Mouse (Mus musculus) limb, embryonic 10.5 days (tissue): ENCODE measurements at regions not wholly inside any gene's neighbourhood (a gene's known extent, or its start where the extent isn't known, plus 50 kb on each side); places are given as distances from the start of the nearest gene placed in this dataset.
"Not testable (repeated sequence)": the region's sequence is repeated elsewhere in the genome, so short reads cannot be mapped to it uniquely, and the experiment has no call there.

Experiments used
- DNase-seq: peaks from one replicate; pipeline ENCODE4 v3.0.0-alpha.2; 2017; ENCODE audit warnings: low spot score
- H3K27ac ChIP-seq: fragments of 300-500 bp; sonication (generic); 2 replicates; pipeline ENCODE4 v1.5.1; 2016; ENCODE audit warnings: mild to moderate bottlenecking
- H3K27me3 ChIP-seq: fragments of 300-500 bp; sonication (generic); 2 replicates; pipeline ENCODE4 v1.6.1; 2016; ENCODE audit warnings: low read depth, mild to moderate bottlenecking; ENCODE audit not compliant: poor library complexity, severe bottlenecking
- H3K36me3 ChIP-seq: fragments of 300-500 bp; sonication (generic); 2 replicates; pipeline ENCODE4 v1.6.1; 2016; ENCODE audit warnings: mild to moderate bottlenecking, moderate library complexity
- H3K4me1 ChIP-seq: fragments of 300-500 bp; sonication (generic); 2 replicates; pipeline ENCODE4 v1.6.1; 2016
- H3K4me3 ChIP-seq: fragments of 300-500 bp; sonication (generic); 2 replicates; pipeline ENCODE4 v1.5.1; 2016; ENCODE audit warnings: mild to moderate bottlenecking, moderate library complexity
- H3K9me3 ChIP-seq: fragments of 300-500 bp; sonication (generic); replicated peaks from 2 replicates; pipeline ENCODE4 v1.6.1; 2016; ENCODE audit warnings: mild to moderate bottlenecking
- WGBS: fragments of 180-500 bp; shearing (Covaris S2); methylation state at CpG from one replicate; pipeline ENCODE4 v1.1.7; 2016; 5-methylcytosine and 5-hydroxymethylcytosine counted together

DNA sequence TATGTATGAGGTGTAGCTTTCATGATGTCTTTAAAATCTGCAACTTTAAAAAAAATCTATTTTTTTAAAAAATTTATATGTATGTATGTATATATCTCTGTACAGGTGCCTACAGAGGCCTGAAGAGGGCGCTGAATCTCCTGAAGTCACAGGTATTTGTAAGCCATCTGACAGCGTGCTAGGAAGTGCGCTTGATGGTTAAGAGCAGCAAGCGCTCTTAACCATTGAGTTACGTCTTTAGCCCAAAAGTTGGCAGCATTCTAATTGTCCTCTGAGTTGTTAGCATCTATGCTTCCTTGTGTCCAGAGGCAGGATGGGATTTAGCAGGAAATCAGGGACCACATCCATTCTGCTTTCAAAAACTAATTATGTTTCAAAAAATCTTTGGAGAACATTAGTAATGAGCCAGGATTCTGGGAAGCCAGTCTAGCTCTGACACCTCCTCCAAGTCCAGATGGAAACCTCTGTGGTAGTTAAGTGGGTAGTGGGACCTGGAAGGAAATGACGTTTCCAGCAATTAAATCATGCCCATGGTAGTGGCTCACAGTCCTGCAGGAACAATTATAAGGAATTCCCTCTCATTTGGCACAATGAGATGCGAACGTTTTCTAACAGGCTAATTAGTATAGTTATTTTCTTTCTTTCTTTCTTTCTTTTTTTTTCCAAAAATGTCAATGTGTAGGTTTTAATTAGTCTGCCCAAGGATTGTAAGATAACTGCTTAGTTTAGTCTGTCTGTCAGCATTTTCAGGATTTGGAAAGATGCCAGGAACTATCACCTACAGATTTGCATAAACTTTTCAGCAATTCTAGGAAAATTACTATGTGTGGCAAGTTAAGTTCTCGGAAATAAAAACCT lies 333.3 kb upstream of the Tmpo start:
- Histone ChIP-seq H3K9me3 (no peaks in the 10 kb centered on the region), H3K4me3 (no peak overlapping the region), H3K36me3 (no peaks in the 10 kb centered on the region), H3K27me3 (no peaks in the 10 kb centered on the region), H3K4me1 (no peaks in the 10 kb centered on the region), H3K27ac (no peak overlapping the region)
- DNase-seq = no peak
- WGBS = 88% methylated on average over 9 of the region's 9 CpGs

DNA sequence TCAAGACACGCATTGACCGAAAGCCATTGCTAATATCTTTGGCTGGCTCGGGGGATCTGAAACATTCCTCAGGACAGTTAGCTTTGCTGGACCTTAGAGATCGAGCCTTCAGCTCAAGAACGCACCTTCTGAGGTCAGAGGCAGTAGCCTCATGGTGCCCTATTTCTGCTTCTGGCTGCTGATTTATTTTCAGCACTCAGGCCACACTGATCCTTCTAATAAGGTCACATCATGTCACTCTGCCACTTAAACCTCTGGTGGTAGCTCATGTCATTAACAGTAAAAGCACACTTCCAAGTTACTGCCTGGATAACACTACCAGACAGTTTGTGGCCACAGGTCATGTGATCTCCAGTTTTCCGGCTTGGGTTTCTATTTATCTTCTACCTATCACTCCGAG lies 325.9 kb upstream of the Tmpo start:
- Histone ChIP-seq H3K9me3 (no peaks in the 10 kb centered on the region), H3K4me1 (no peaks in the 10 kb centered on the region), H3K27ac (no peak overlapping the region), H3K36me3 (no peaks in the 10 kb centered on the region), H3K27me3 (no peaks in the 10 kb centered on the region), H3K4me3 (no peak overlapping the region)
- 82% methylated on average over 7 of the region's 7 CpGs for WGBS
- no peak for DNase-seq

DNA sequence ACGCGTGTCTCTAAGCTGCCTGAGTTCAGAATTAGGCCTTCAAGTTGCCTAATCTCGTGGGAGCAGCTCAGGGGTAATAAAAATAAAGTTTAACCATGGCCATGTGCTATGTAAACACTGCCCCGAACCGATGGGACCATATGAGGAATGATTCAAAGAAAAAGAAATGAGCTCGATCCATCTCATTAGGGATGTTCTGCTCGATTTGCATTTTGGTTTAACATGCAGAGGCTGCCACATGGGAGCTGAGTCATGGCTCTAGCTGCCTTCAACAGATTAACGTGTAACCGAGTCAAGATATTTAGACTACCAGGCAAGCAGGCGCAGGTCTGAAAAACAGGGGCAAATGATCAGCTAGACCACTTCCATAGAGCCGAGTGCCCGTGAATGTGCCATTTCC lies 323.8 kb upstream of the Tmpo start:
- H3K27me3 ChIP-seq = no peaks in the 10 kb centered on the region
- DNase-seq = no peak

DNA sequence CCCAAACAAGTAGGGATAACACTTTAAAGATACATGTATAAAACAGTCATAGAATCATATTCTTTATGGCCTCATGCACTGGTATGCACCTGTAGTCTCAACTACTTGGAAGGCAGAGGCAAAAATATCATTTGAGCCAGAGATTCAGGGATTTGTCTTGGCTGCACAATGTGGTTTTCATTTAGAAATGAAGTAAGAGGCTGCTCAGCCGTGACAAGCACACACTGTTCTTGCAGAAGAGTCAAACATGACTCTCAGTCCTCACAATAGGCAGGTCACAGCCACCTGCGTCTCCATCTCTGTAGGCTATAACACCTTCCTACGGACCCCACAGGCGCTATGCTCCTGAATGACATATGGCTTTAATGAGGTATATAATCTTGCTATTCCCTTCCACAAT lies 317.4 kb upstream of the Tmpo start:
- Histone ChIP-seq H3K4me1 (peaks cover 4% of the 10 kb centered on the region), H3K9me3 (no peaks in the 10 kb centered on the region), H3K27me3 (no peaks in the 10 kb centered on the region), H3K27ac (no peak overlapping the region), H3K4me3 (no peak overlapping the region), H3K36me3 (no peaks in the 10 kb centered on the region)
- no peak for DNase-seq
- WGBS = 72% methylated on average over 4 of the region's 4 CpGs

More for the DNA sequence above, 323.8 kb upstream of the Tmpo start:
- H3K27ac ChIP-seq = no peak overlapping the region
- no peak overlapping the region for H3K4me3 ChIP-seq
- 83% methylated on average over 12 of the region's 12 CpGs for WGBS
- peaks cover 4% of the 10 kb centered on the region for H3K4me1 ChIP-seq
- H3K9me3 ChIP-seq = no peaks in the 10 kb centered on the region
- H3K36me3 ChIP-seq = no peaks in the 10 kb centered on the region

DNA sequence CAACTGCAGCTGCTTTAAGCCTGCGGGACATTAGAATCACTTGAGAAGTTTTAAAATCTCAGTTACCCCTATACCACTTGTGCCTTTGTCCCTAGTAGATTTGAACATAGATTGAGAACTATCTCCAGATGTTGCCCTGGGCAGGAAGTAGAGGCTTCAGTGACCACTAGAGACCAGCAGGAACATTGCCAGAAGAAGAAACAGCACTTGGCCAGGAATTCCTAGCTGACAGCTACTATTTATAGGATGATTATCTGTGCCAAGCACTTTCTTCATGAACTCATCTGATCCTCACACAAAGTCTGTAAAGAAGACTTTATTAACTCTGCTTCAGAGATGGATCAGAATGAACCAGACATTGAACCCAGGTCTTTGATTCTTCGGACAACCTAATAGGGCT lies 283.6 kb upstream of the Tmpo start:
- no peak overlapping the region for H3K27ac ChIP-seq
- WGBS = 97% methylated on average over 2 of the region's 2 CpGs
- no peak for DNase-seq
- no peaks in the 10 kb centered on the region for H3K9me3 ChIP-seq
- no peaks in the 10 kb centered on the region for H3K36me3 ChIP-seq
- H3K4me1 ChIP-seq = peaks cover 8% of the 10 kb centered on the region; the same call in 1 of the 2 replicates
- no peak overlapping the region for H3K4me3 ChIP-seq
- H3K27me3 ChIP-seq = no peaks in the 10 kb centered on the region

DNA sequence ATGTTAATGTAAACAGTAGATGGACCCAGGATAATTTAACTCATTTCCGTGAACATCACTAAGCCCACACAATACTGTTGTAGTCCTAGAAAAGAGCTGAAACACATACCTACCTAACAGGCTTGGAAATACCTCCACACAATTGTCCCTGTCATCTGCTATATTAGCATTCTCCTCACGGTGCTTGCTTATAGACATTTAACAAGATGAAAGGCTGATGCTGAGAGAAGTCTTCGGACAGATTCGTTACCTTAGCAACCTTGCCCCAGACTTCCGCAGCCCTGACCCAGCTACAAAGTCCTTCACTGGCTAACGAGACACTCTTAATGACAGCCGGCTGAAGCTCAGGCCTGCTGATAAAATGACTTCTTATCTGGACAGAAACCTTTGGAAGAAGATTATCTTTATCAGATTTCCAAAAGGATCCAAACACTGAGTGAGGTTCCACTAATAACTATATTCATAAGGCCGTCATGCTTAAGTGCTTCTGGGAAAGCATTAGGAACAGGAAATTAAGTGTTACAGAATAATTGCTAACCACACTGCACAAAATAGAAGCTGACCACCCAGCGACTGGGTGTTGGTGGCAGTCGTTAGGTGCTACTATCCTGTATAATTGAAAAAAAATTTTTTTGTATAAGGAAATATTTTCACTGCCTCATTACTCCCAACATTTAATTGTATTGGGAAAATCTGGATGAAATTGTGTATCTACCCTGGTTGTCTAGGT lies 267.0 kb upstream of the Tmpo start:
- Histone ChIP-seq H3K4me3 (no peak overlapping the region), H3K36me3 (no peaks in the 10 kb centered on the region), H3K27ac (no peak overlapping the region), H3K27me3 (no peaks in the 10 kb centered on the region), H3K9me3 (no peaks in the 10 kb centered on the region), H3K4me1 (peaks cover 8% of the 10 kb centered on the region)
- WGBS = 43% methylated on average over 10 of the region's 10 CpGs
- DNase-seq = no peak

DNA sequence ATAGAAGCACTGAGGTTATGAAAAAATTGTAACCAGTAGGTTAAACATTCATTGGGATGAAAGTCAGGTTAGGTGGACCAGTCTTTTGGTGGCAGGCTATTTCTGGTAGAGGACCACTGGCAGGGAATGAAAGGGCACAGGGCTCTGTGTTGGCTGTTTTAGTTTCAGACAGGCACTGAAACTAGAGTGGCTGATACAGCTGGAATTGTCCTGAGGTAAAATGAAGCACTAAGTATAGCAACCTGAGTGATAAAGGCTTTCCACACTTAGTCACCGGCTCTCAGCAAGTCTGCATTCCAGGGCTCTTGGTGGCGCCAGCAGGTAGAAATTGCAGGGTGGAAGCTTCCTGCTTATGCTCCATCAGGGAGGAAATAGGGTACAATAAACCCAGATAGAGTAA lies 262.2 kb upstream of the Tmpo start:
- WGBS = 74% methylated on average over 2 of the region's 2 CpGs
- DNase-seq = no peak
- H3K36me3 ChIP-seq = no peaks in the 10 kb centered on the region

DNA sequence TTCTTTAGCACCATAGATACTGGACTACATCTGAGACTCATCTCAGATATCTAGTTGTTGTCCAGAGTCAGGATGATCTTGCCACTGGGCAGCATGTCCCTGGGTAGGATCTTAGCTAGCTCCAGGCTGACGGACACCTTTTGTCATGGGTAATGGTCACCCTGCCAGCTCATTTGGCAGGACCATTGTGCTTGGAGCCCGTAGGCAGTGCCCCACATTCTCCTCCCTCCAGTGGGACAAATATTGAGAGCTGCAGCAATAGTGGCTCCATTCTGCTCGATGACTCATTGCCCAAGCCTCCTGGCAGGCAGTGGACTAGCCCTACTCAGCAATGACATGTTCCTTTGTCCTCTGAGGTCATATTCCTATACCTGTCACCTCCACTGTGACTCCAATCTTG lies 258.9 kb upstream of the Tmpo start:
- Histone ChIP-seq H3K9me3 (no peaks in the 10 kb centered on the region), H3K4me3 (no peak overlapping the region), H3K27ac (no peak overlapping the region), H3K4me1 (peaks cover 23% of the 10 kb centered on the region), H3K36me3 (no peaks in the 10 kb centered on the region), H3K27me3 (no peaks in the 10 kb centered on the region)
- no peak for DNase-seq
- WGBS = 95% methylated on average over 3 of the region's 3 CpGs

More for the DNA sequence above, 262.2 kb upstream of the Tmpo start:
- no peak overlapping the region for H3K27ac ChIP-seq
- H3K4me1 ChIP-seq = peaks cover 7% of the 10 kb centered on the region
- H3K4me3 ChIP-seq = no peak overlapping the region
- no peaks in the 10 kb centered on the region for H3K27me3 ChIP-seq
- H3K9me3 ChIP-seq = no peaks in the 10 kb centered on the region

DNA sequence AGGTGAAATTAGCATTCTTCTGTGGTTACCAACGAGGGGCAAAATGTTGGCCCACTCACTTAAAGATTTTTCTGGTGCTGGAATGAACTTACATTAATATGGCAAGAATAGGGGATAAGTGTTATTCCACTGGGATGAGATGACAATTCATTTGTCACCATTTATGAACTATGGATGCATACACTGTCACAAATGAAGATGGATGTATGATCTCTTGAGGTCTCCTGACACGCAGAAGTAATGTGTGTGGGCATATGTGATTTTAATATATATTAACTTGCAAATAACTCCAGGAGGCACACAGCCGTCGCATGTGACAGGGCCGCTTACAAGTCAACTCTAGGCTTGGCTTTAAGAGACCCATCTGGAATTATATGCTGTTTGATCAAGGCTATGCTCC lies 256.8 kb upstream of the Tmpo start:
- no peaks in the 10 kb centered on the region for H3K27me3 ChIP-seq
- 88% methylated on average over 5 of the region's 5 CpGs for WGBS
- H3K4me1 ChIP-seq = peaks cover 26% of the 10 kb centered on the region
- no peaks in the 10 kb centered on the region for H3K9me3 ChIP-seq
- DNase-seq = no peak
- no peak overlapping the region for H3K27ac ChIP-seq
- H3K4me3 ChIP-seq = no peak overlapping the region
- no peaks in the 10 kb centered on the region for H3K36me3 ChIP-seq

DNA sequence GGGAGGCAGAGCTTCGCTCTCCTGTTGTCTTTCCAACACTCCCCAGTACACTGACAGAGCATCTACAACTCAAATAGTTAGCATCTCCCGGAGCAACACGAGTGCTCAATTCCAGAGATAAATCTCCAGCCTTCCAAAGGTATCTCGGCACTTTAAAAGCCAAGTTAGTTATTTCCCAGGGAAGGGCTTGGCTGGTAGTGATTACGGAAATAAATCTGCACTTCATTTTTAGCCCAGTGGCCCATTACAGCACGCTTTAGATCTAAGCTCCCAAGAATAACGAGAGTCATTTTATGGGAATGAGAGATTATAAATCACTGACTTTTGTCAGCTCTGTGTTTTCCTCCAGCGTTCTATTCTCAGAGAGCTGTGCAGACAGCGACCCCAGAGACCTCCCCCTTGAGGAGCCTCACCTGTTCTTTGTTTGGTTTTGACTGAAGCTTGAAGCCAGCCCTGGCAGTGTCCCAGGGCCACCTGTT lies 255.0 kb upstream of the Tmpo start:
- Histone ChIP-seq H3K4me3 (no peak overlapping the region), H3K27ac (no peak overlapping the region), H3K27me3 (no peaks in the 10 kb centered on the region), H3K4me1 (peaks cover 26% of the 10 kb centered on the region), H3K9me3 (no peaks in the 10 kb centered on the region), H3K36me3 (no peaks in the 10 kb centered on the region)
- DNase-seq = peak; percentile 34
- 13% methylated on average over 9 of the region's 9 CpGs for WGBS

DNA sequence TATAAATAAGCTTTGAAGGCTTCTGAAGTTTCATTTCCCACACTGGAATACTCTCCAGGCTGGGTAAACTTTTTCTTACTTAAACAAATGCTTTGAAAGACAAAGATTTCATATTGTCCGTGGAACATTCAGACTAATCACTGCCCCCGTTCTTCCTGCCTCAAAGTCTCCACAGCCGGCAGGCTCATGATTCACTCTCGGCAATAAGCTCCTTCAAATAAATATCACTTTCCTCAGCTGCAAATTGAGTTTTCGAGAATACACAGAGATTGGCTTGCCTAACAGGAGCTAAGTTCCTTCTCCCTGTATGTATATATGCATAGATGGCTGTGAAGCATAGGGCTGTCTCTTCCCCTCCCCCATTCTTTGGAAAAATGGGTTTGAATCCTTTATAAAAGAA lies 249.2 kb upstream of the Tmpo start:
- WGBS = 76% methylated on average over 5 of the region's 5 CpGs
- Histone ChIP-seq H3K4me3 (no peak overlapping the region), H3K27ac (no peak overlapping the region), H3K36me3 (no peaks in the 10 kb centered on the region), H3K9me3 (no peaks in the 10 kb centered on the region), H3K27me3 (no peaks in the 10 kb centered on the region), H3K4me1 (peaks cover 6% of the 10 kb centered on the region; the same call in 1 of the 2 replicates)
- DNase-seq = no peak

DNA sequence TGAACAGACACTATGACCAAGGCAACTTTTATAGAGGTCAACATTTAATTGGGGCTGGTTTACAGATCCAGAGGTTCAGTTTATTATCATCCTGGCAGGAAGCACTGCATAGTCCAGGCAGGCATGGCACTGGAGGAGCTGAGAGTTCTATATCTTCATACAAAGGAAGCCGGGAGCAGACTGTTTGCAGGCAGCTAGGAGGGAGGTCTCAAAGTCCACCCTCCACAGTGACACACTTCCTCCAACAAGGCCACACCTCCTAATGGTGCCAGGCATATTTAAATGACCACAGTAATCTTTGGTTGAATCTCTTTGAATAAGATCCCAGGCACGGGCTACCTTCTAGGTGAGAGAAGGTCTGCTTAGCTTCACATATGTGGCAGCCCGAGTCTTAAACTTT lies 245.5 kb upstream of the Tmpo start:
- H3K4me3 ChIP-seq = no peak overlapping the region
- DNase-seq = no peak
- H3K27me3 ChIP-seq = no peaks in the 10 kb centered on the region
- no peak overlapping the region for H3K27ac ChIP-seq
- no peaks in the 10 kb centered on the region for H3K9me3 ChIP-seq
- WGBS = 87% methylated on average over 3 of the region's 3 CpGs
- no peaks in the 10 kb centered on the region for H3K4me1 ChIP-seq
- H3K36me3 ChIP-seq = no peaks in the 10 kb centered on the region

DNA sequence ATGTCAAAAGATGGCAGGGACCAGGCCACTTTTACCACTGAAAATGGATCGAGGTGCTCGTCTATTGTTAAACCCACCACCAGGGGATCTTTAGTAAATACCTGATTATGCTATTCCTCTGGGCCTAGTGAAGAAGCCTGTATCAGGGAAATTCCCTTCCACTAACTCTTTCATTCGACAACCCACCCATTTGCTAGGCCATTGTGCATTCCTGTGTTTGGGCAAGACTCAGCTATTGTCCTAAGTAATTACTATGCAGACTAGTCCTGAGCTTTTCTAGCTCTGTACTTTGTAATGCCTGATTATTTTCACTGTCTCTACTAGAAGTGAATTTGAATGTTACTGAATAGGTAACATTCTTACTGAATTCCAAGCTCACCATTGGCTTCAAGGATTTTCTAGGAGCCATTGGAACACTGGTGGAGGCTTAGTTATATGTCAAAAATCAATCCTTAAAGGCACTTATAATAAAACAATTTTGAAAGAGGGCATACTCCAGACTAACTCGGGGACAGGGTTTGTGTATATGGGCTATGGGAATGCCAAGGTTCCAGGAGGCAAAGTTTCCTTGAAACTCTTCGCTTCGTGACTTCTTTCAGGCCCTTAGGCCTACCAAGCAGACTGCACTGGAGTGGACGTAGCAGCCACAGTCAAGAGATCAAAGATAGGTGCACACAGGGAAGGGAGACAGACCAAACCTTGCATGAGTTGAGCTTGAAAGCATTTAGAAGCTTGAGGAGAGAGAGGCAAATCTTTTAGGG lies 244.7 kb upstream of the Tmpo start:
- not testable (repeated sequence) for H3K27ac ChIP-seq, H3K4me3 ChIP-seq, H3K4me1 ChIP-seq, DNase-seq, H3K36me3 ChIP-seq, H3K9me3 ChIP-seq, H3K27me3 ChIP-seq
- WGBS = 83% methylated on average over 7 of the region's 7 CpGs
